Mouse (Mus musculus) heart, embryonic 13.5 days (tissue): ENCODE measurements around the gene Nhej1. TPM values are rescaled to one million over a fixed set of nuclear protein-coding genes. Genes with fewer than 3 reads are reported as not detected.

Experiments used
- polyA plus RNA-seq: library from polyadenylated mRNA; unstranded; fragments of >200 nt; fragmentation: Nextera tagmentation; extraction: Ambion mirVana; gene quantifications from 2 replicates; pipeline ENCODE4 v1.2.1, GENCODE M21; 2015

The Nhej1 gene
- polyA plus RNA-seq, 1 experiment from 2014 or later = 7.9 TPM

Other genes with a start within 250 kb of the Nhej1 start
- 0.90 and 1.4 TPM in 2 replicates for gene Fev, start 239.8 kb downstream of the Nhej1 start, polyA plus RNA-seq
- not detected in 2 replicates for gene Cryba2, start 232.1 kb downstream of the Nhej1 start, polyA plus RNA-seq
- not detected in 2 replicates for gene Cfap65, start 189.6 kb downstream of the Nhej1 start, polyA plus RNA-seq
- gene Ihh, start 173.5 kb downstream of the Nhej1 start, polyA plus RNA-seq = 0.05 and 0.31 TPM in 2 replicates
- gene Slc23a3, start 8.7 kb upstream of the Nhej1 start, polyA plus RNA-seq = 0.41 and 1.0 TPM in 2 replicates
- gene Cnppd1, start 17.5 kb upstream of the Nhej1 start, polyA plus RNA-seq = 36.2 and 39.1 TPM in 2 replicates
- 35.2 and 35.9 TPM in 2 replicates for gene Retreg2, start 17.6 kb upstream of the Nhej1 start, polyA plus RNA-seq
- gene Zfand2b, start 43.4 kb upstream of the Nhej1 start, polyA plus RNA-seq = 27.2 and 31.7 TPM in 2 replicates
- gene Abcb6, start 55.2 kb upstream of the Nhej1 start, polyA plus RNA-seq = 14.8 and 17.6 TPM in 2 replicates
- 23.7 and 26.4 TPM in 2 replicates for gene Ankzf1, start 67.0 kb upstream of the Nhej1 start, polyA plus RNA-seq
- gene Atg9a, start 67.0 kb upstream of the Nhej1 start, polyA plus RNA-seq = 28.7 and 30.4 TPM in 2 replicates
- 6.9 and 8.2 TPM in 2 replicates for gene Glb1l, start 85.6 kb upstream of the Nhej1 start, polyA plus RNA-seq
- gene Stk16, start 85.6 kb upstream of the Nhej1 start, polyA plus RNA-seq = 81.2 and 96.6 TPM in 2 replicates
- gene Tuba4a, start 94.7 kb upstream of the Nhej1 start, polyA plus RNA-seq = 43.3 and 45.1 TPM in 2 replicates
- not detected in 2 replicates for gene A630095N17Rik, start 106.9 kb upstream of the Nhej1 start, polyA plus RNA-seq
- gene Dnajb2, start 111.2 kb upstream of the Nhej1 start, polyA plus RNA-seq = 30.5 and 32.6 TPM in 2 replicates
- gene Ptprn, start 139.3 kb upstream of the Nhej1 start, polyA plus RNA-seq = 0.40 and 0.87 TPM in 2 replicates
- 0.75 TPM in 1 of 2 replicates, not detected in the other for gene Resp18, start 153.2 kb upstream of the Nhej1 start, polyA plus RNA-seq
- 115 and 121 TPM in 2 replicates for gene Dnpep, start 192.8 kb upstream of the Nhej1 start, polyA plus RNA-seq
- 393 and 426 TPM in 2 replicates for gene Des, start 235.1 kb upstream of the Nhej1 start, polyA plus RNA-seq